Mouse (Mus musculus): ENCODE measurements around the gene Eml6.

DNA sequence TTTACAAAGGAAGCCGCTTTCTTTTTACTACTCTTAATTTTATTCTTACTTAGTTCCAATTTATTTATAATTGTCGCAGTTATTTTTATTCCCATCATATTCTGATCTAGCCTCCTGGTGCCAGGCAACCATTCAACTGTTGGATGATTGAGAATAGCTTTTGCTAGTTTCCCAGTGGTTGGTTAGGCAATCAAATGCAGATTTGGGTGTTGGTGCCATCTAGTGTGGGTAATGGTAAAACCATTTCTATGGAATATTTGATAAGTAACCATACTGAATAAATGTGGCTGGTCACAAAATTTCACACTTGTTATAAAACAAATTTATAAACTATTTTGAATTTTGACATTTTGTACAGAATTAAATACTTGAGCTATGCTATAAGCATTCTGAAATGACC is 311.0 kb downstream of the Eml6 start:
- TF ChIP-seq CTCF (IDR thresholded peaks at IDR 0.05; ENCODE audit: low read depth) (peak; percentile 52), EP300 (IDR thresholded peaks at IDR 0.05; ENCODE audit: low read depth) (no peak)
